Mouse (Mus musculus) myocyte (in vitro differentiated cells): ENCODE measurements around the gene Dag1.

Source experiments
- CEBPB ChIP-seq: IDR thresholded peaks from 2 replicates; pipeline ENCODE4 v1.6.1; 2011; ENCODE audit warnings: mild to moderate bottlenecking, moderate library complexity; ENCODE audit not compliant: poor library complexity, insufficient read depth, severe bottlenecking
- E2F4 ChIP-seq: IDR thresholded peaks from one replicate; pipeline ENCODE4 v1.6.1; 2011; ENCODE audit warnings: mild to moderate bottlenecking, control low read depth, moderate library complexity; ENCODE audit not compliant: insufficient read depth
- MAX ChIP-seq: IDR thresholded peaks from one replicate; pipeline ENCODE4 v1.6.1; 2011; ENCODE audit warnings: low read depth, mild to moderate bottlenecking, control low read depth
- MYOD1 ChIP-seq, 3 experiments: IDR thresholded peaks; one replicate each; pipeline ENCODE4 v1.6.1; 2011; ENCODE audit warnings: control low read depth in 2 of 3, low read depth in 2 of 3, mild to moderate bottlenecking in 2 of 3, moderate library complexity in 1 of 3; ENCODE audit not compliant: insufficient read length in 2 of 3, control insufficient read depth in 1 of 3
- POLR2A ChIP-seq: IDR thresholded peaks from one replicate; pipeline ENCODE4 v1.6.1; 2011; ENCODE audit warnings: low read depth, mild to moderate bottlenecking, control low read depth, moderate library complexity; ENCODE audit not compliant: insufficient read length
- TCF12 ChIP-seq: IDR thresholded peaks from one replicate; pipeline ENCODE4 v1.6.1; 2011; ENCODE audit warnings: mild to moderate bottlenecking, control low read depth; ENCODE audit not compliant: poor library complexity, insufficient read depth, severe bottlenecking
- TCF3 ChIP-seq: IDR thresholded peaks from one replicate; pipeline ENCODE4 v1.6.1; 2011; ENCODE audit warnings: low read depth, control low read depth; ENCODE audit not compliant: insufficient read length
- USF1 ChIP-seq: IDR thresholded peaks from one replicate; pipeline ENCODE4 v1.6.1; 2011; ENCODE audit warnings: low read depth, mild to moderate bottlenecking, control low read depth, moderate library complexity

DNA sequence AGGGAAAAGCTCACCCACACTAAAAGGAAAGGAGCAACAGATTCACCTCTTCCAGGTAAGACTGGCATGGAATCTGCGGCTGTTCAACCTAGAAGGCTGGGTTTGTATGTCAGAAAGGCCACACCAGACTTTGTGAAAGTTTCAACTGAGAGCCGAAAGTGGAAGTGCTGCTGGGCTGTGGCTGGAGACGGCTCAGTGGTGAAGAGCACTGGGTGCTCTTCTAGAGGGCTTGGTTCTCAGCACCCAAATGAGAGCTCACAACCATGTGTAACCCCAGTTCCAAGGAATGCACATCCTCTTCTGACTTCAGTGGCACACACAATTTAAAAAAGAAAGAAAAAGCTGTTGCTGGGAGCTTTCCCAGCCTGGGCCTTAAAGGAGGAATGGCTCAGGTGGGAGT is 46.4 kb downstream of the Dag1 start:
- no peak for TF ChIP-seq CEBPB
- no peak for TF ChIP-seq POLR2A
- TF ChIP-seq MYOD1 (IDR thresholded peaks at IDR 0.05; ENCODE audit: control insufficient read depth in 1 of 3, insufficient read length in 2 of 3, low read depth in 2 of 3): no peak
- TF ChIP-seq USF1: no peak
- TF ChIP-seq E2F4: no peak
- TF ChIP-seq TCF12: no peak
- TF ChIP-seq MAX: no peak
- TF ChIP-seq TCF3: no peak
